Mouse (Mus musculus) heart, postnatal 0 days (tissue): ENCODE data around the gene St8sia4.

Source experiments
- CTCF ChIP-seq: IDR thresholded peaks from 2 replicates; pipeline ENCODE4 v1.5.1; 2016; ENCODE audit warnings: antibody characterized with exemption, control low read depth, low read depth
- EP300 ChIP-seq: IDR thresholded peaks from 2 replicates; pipeline ENCODE4 v1.6.1; 2016; ENCODE audit warnings: antibody characterized with exemption, low read depth

- TF ChIP-seq CTCF (no peak), EP300 (no peak)
Observed at GRCm38 (mm10) chr1:95596825-95597224, 70.5 kb downstream of the St8sia4 start.
